Mouse (Mus musculus) kidney, embryonic 15.5 days (tissue): Measurements from ENCODE around the gene Pgm1. TPM values are rescaled to one million over a fixed set of nuclear protein-coding genes. Genes with fewer than 3 reads are reported as not detected.

Experiments used
- ATAC-seq: fragments of 200-750 bp; cut with Nextera tagmentation; replicated peaks from 2 replicates; pipeline ENCODE4 v1.8.0; 2017; ENCODE audit warnings: moderate TSS enrichment; ENCODE audit not compliant: low FRiP score
- H3K27ac ChIP-seq: fragments of 300-500 bp; sonication (generic); 2 replicates; pipeline ENCODE4 v1.5.1; 2015; ENCODE audit warnings: mild to moderate bottlenecking, inconsistent platforms
- H3K27me3 ChIP-seq: fragments of 300-500 bp; sonication (generic); 2 replicates; pipeline ENCODE4 v1.6.1; 2015; ENCODE audit warnings: inconsistent platforms
- H3K36me3 ChIP-seq: fragments of 300-500 bp; sonication (generic); 2 replicates; pipeline ENCODE4 v1.6.1; 2015; ENCODE audit warnings: inconsistent platforms
- H3K4me1 ChIP-seq: fragments of 300-500 bp; sonication (generic); 2 replicates; pipeline ENCODE4 v1.6.1; 2015; ENCODE audit warnings: inconsistent platforms
- H3K4me2 ChIP-seq: fragments of 300-500 bp; sonication (generic); 2 replicates; pipeline ENCODE4 v1.6.1; 2015; ENCODE audit warnings: moderate library complexity, mild to moderate bottlenecking, inconsistent platforms
- H3K4me3 ChIP-seq: fragments of 300-500 bp; sonication (generic); replicated peaks from 2 replicates; pipeline ENCODE4 v1.5.1; 2015; ENCODE audit warnings: mild to moderate bottlenecking, inconsistent platforms
- H3K9ac ChIP-seq: fragments of 300-500 bp; sonication (generic); 2 replicates; pipeline ENCODE4 v1.6.1; 2015; ENCODE audit warnings: mild to moderate bottlenecking, inconsistent platforms
- H3K9me3 ChIP-seq: fragments of 300-500 bp; sonication (generic); replicated peaks from 2 replicates; pipeline ENCODE4 v1.6.1; 2016; ENCODE audit warnings: inconsistent platforms
- WGBS: fragments of 180-500 bp; shearing (Covaris S2); methylation state at CpG from one replicate; pipeline ENCODE4 v1.1.7; 2015; ENCODE audit warnings: mixed read lengths; 5-methylcytosine and 5-hydroxymethylcytosine counted together
- polyA plus RNA-seq: library from polyadenylated mRNA; unstranded; fragments of >200 nt; fragmentation: Nextera tagmentation; extraction: Ambion mirVana; gene quantifications from 2 replicates; pipeline ENCODE4 v1.2.1, GENCODE M21; 2015

Pgm1 gene
- polyA plus RNA-seq, 1 experiment from 2014 or later = 72.0 TPM

GRCm38 (mm10) chr4:99986609-99987008, 57.4 kb downstream of the Pgm1 start:
- Histone ChIP-seq H3K36me3 (peaks cover 9% of the 10 kb centered on the region; the same call in 1 of the 2 replicates), H3K27me3 (no peaks in the 10 kb centered on the region), H3K4me1 (peaks cover 23% of the 10 kb centered on the region), H3K27ac (no peak overlapping the region), H3K9me3 (no peaks in the 10 kb centered on the region), H3K4me3 (no peak overlapping the region), H3K4me2 (no peak overlapping the region), H3K9ac (no peak overlapping the region)
- 74% methylated on average over 10 of the region's 10 CpGs for WGBS
- 0 out of 2 replicates have a peak, but pooled peaks have one; percentile 52 for ATAC-seq

- no peak for ATAC-seq
- no peaks in the 10 kb centered on the region for H3K27me3 ChIP-seq
- H3K4me1 ChIP-seq = peaks cover 23% of the 10 kb centered on the region
- 49% methylated on average over 7 of the region's 7 CpGs for WGBS
- H3K36me3 ChIP-seq = peaks cover 2% of the 10 kb centered on the region; the same call in 1 of the 2 replicates
- H3K4me2 ChIP-seq = no peak overlapping the region
- H3K4me3 ChIP-seq = no peak overlapping the region
- no peak overlapping the region for H3K9ac ChIP-seq
- H3K27ac ChIP-seq = no peak overlapping the region
- H3K9me3 ChIP-seq = no peaks in the 10 kb centered on the region
These were observed 59.6 kb downstream of the Pgm1 start for GRCm38 (mm10) chr4:99988771-99989170.

- Histone ChIP-seq H3K4me3 (no peak overlapping the region), H3K4me1 (peaks cover 7% of the 10 kb centered on the region), H3K9me3 (no peaks in the 10 kb centered on the region), H3K27me3 (no peaks in the 10 kb centered on the region), H3K36me3 (no peaks in the 10 kb centered on the region), H3K27ac (0 out of 2 replicates have a peak overlapping the region, but pooled peaks have one; percentile 32), H3K9ac (no peak overlapping the region), H3K4me2 (no peak overlapping the region)
- ATAC-seq = no peak
- 49% methylated on average over 5 of the region's 5 CpGs for WGBS
These were observed 71.8 kb downstream of the Pgm1 start for GRCm38 (mm10) chr4:100000971-100001370.

GRCm38 (mm10) chr4:100001806-100002205, 72.6 kb downstream of the Pgm1 start:
- no peak; the same call in 1 of the 2 replicates for ATAC-seq
- Histone ChIP-seq H3K4me1 (peaks cover 7% of the 10 kb centered on the region), H3K9ac (no peak overlapping the region), H3K27ac (no peak overlapping the region), H3K27me3 (no peaks in the 10 kb centered on the region), H3K4me2 (no peak overlapping the region), H3K9me3 (no peaks in the 10 kb centered on the region), H3K36me3 (no peaks in the 10 kb centered on the region), H3K4me3 (no peak overlapping the region)
- 48% methylated on average over 7 of the region's 7 CpGs for WGBS

- no peak overlapping the region for H3K4me3 ChIP-seq
- no peak overlapping the region for H3K27ac ChIP-seq
- WGBS = 78% methylated on average over 7 of the region's 7 CpGs
- no peaks in the 10 kb centered on the region for H3K27me3 ChIP-seq
- no peak overlapping the region for H3K9ac ChIP-seq
- no peak overlapping the region for H3K4me2 ChIP-seq
- no peaks in the 10 kb centered on the region for H3K9me3 ChIP-seq
- no peak for ATAC-seq
- H3K36me3 ChIP-seq = no peaks in the 10 kb centered on the region
- peaks cover 15% of the 10 kb centered on the region for H3K4me1 ChIP-seq
These were observed 78.5 kb downstream of the Pgm1 start for GRCm38 (mm10) chr4:100007721-100008120.

- H3K27me3 ChIP-seq = no peaks in the 10 kb centered on the region
- peak overlapping the region; percentile 69 for H3K27ac ChIP-seq
- ATAC-seq = peak; percentile 86
- no peak overlapping the region for H3K9ac ChIP-seq
- peaks cover 15% of the 10 kb centered on the region for H3K4me1 ChIP-seq
- no peak overlapping the region for H3K4me2 ChIP-seq
- H3K9me3 ChIP-seq = no peaks in the 10 kb centered on the region
- no peaks in the 10 kb centered on the region for H3K36me3 ChIP-seq
- no peak overlapping the region for H3K4me3 ChIP-seq
- 44% methylated on average over 5 of the region's 5 CpGs for WGBS
These were observed 79.3 kb downstream of the Pgm1 start for GRCm38 (mm10) chr4:100008371-100009090.

GRCm38 (mm10) chr4:100009211-100009678, 80.0 kb downstream of the Pgm1 start:
- Histone ChIP-seq H3K4me3 (no peak overlapping the region), H3K4me1 (peaks cover 15% of the 10 kb centered on the region), H3K9ac (no peak overlapping the region), H3K9me3 (no peaks in the 10 kb centered on the region), H3K27me3 (no peaks in the 10 kb centered on the region), H3K4me2 (no peak overlapping the region), H3K36me3 (no peaks in the 10 kb centered on the region), H3K27ac (peak overlapping the region; percentile 69; the same call in 1 of the 2 replicates)
- 51% methylated on average over 8 of the region's 8 CpGs for WGBS
- ATAC-seq = no peak

GRCm38 (mm10) chr4:100010916-100011315, 81.7 kb downstream of the Pgm1 start:
- Histone ChIP-seq H3K27me3 (no peaks in the 10 kb centered on the region), H3K27ac (no peak overlapping the region), H3K4me1 (peaks cover 15% of the 10 kb centered on the region), H3K9me3 (no peaks in the 10 kb centered on the region), H3K4me3 (no peak overlapping the region), H3K36me3 (no peaks in the 10 kb centered on the region), H3K9ac (no peak overlapping the region), H3K4me2 (no peak overlapping the region)
- ATAC-seq = no peak
- 96% methylated on average over 3 of the region's 3 CpGs for WGBS

GRCm38 (mm10) chr4:100011563-100011962, 82.3 kb downstream of the Pgm1 start:
- Histone ChIP-seq H3K4me3 (no peak overlapping the region), H3K9ac (no peak overlapping the region), H3K9me3 (no peaks in the 10 kb centered on the region), H3K27ac (no peak overlapping the region), H3K36me3 (no peaks in the 10 kb centered on the region), H3K4me2 (no peak overlapping the region), H3K4me1 (peaks cover 15% of the 10 kb centered on the region), H3K27me3 (no peaks in the 10 kb centered on the region)
- peak; percentile 37; the same call in 1 of the 2 replicates for ATAC-seq
- 51% methylated on average over 3 of the region's 3 CpGs for WGBS

- no peak overlapping the region for H3K4me2 ChIP-seq
- ATAC-seq = no peak
- H3K9me3 ChIP-seq = no peaks in the 10 kb centered on the region
- H3K36me3 ChIP-seq = no peaks in the 10 kb centered on the region
- 69% methylated on average over 8 of the region's 8 CpGs for WGBS
- H3K27ac ChIP-seq = no peak overlapping the region
- no peaks in the 10 kb centered on the region for H3K27me3 ChIP-seq
- H3K4me1 ChIP-seq = peaks cover 15% of the 10 kb centered on the region
- no peak overlapping the region for H3K4me3 ChIP-seq
- no peak overlapping the region for H3K9ac ChIP-seq
These were observed 83.3 kb downstream of the Pgm1 start for GRCm38 (mm10) chr4:100012361-100013035.

- Histone ChIP-seq H3K4me1 (peaks cover 7% of the 10 kb centered on the region; the same call in 1 of the 2 replicates), H3K4me2 (no peak overlapping the region), H3K36me3 (no peaks in the 10 kb centered on the region), H3K4me3 (no peak overlapping the region), H3K27ac (no peak overlapping the region), H3K9me3 (no peaks in the 10 kb centered on the region), H3K9ac (no peak overlapping the region), H3K27me3 (no peaks in the 10 kb centered on the region)
- WGBS = 46% methylated on average over 3 of the region's 3 CpGs
- no peak for ATAC-seq
These were observed 98.6 kb downstream of the Pgm1 start for GRCm38 (mm10) chr4:100027773-100028172.

GRCm38 (mm10) chr4:100028641-100029040, 99.4 kb downstream of the Pgm1 start:
- Histone ChIP-seq H3K4me1 (peaks cover 11% of the 10 kb centered on the region; the same call in 1 of the 2 replicates), H3K4me2 (no peak overlapping the region), H3K27ac (no peak overlapping the region), H3K27me3 (no peaks in the 10 kb centered on the region), H3K4me3 (no peak overlapping the region), H3K9me3 (no peaks in the 10 kb centered on the region), H3K9ac (no peak overlapping the region), H3K36me3 (no peaks in the 10 kb centered on the region)
- no peak for ATAC-seq
- 9% methylated on average over 3 of the region's 3 CpGs for WGBS
